Mouse (Mus musculus): ENCODE data around the gene Bach1.

DNA sequence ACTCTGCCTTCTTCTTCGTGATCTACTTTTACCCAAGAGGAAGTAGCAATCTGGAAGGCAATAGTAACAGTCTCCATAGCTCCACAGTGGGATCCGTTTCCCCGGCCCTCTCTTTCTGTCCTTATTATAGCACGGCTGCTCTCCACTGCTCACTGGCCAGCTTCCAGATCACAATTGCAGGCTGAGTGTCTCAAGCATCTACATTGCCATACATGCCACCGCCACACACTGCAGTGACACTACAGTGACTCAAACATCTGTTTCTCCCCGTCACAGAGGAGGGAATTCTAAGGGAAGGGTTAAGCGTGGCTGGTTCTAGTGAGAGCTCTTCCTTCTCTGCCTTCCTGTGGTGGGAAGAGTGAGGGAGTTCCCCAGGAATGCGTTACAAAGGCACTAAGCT, 9.5 kb upstream of the Bach1 start:
- TF ChIP-seq CTCF (IDR thresholded peaks at IDR 0.05; ENCODE audit: low read depth) = no peak
- TF ChIP-seq EP300 (IDR thresholded peaks at IDR 0.05; ENCODE audit: low read depth) = no peak
